Mouse (Mus musculus) liver, adult 2 months (tissue): ENCODE results near the gene Scn5a.

ENCODE experiments used
- CTCF ChIP-seq: fragments of 200-500 bp; IDR thresholded peaks from 2 replicates; pipeline ENCODE4 v1.5.1; 2011; ENCODE audit warnings: low read depth, low read length, control low read depth
- POLR2A ChIP-seq: fragments of 200-500 bp; IDR thresholded peaks from 2 replicates; pipeline ENCODE4 v1.6.1; 2011; ENCODE audit warnings: low read length, control low read depth; ENCODE audit not compliant: insufficient read depth; ENCODE audit errors: extremely low read depth

GRCm38 (mm10) chr9:119445737-119446136 is 133.1 kb downstream of the Scn5a start:
- TF ChIP-seq POLR2A (no peak), CTCF (no peak)
